Mouse (Mus musculus): Measurements from ENCODE around the gene Scpep1. TPM values are rescaled to one million over a fixed set of nuclear protein-coding genes. Genes with fewer than 3 reads are reported as not detected.

Scpep1 gene
- total RNA-seq, 1 experiment, result 140 TPM

GRCm38 (mm10) chr11:88988956-88989355, 33.7 kb upstream of the Scpep1 start:
- DNase-seq (ENCODE audit: low read depth, low spot score), result no peak
- TF ChIP-seq ZC3H11A (IDR thresholded peaks at IDR 0.05; ENCODE audit: borderline replicate concordance, low read depth, low read length) (no peak), CHD2 (IDR thresholded peaks at IDR 0.05; ENCODE audit: low read depth, low read length) (no peak), MAFK (IDR thresholded peaks at IDR 0.05; ENCODE audit: insufficient read depth, low read depth, low read length) (no peak), ZNF384 (IDR thresholded peaks at IDR 0.05; ENCODE audit: low read depth, low read length) (no peak), HCFC1 (IDR thresholded peaks at IDR 0.05; ENCODE audit: borderline replicate concordance, insufficient read depth, low read length) (no peak)
- H3K4me1 ChIP-seq (ENCODE audit: control insufficient read depth in 2 of 2, insufficient read depth in 2 of 2, low read length in 2 of 2, poor library complexity in 1 of 2), result peaks cover 0 to 4% of the 10 kb centered on the region in 2 experiments; a peak in 2 of 4 replicates
- no peak overlapping the region for H3K27ac ChIP-seq (ENCODE audit: insufficient read depth, low read depth, low read length, poor library complexity, severe bottlenecking)
- peaks cover 24% of the 10 kb centered on the region for H3K36me3 ChIP-seq (ENCODE audit: control insufficient read depth, insufficient read depth, low read length, poor library complexity, severe bottlenecking)
- no peak overlapping the region for H3K9ac ChIP-seq (ENCODE audit: insufficient read depth, low read depth, low read length, poor library complexity, severe bottlenecking)
- no peaks in the 10 kb centered on the region for H3K9me3 ChIP-seq (ENCODE audit: control insufficient read depth, insufficient read depth, low read depth, low read length)
- in situ Hi-C loops (cut with MboI; ENCODE audit: low sequenced_read_pairs in 2 of 2, unreplicated experiment in 2 of 2), result no loop called here
- no peak overlapping the region for H3K4me3 ChIP-seq (ENCODE audit: insufficient read depth in 1 of 2, low read depth in 1 of 2, low read length in 2 of 2, poor library complexity in 1 of 2, severe bottlenecking in 1 of 2)

GRCm38 (mm10) chr11:88986616-88987015, 31.4 kb upstream of the Scpep1 start:
- no peak for TF ChIP-seq ZNF384 (IDR thresholded peaks at IDR 0.05; ENCODE audit: low read depth, low read length)
- TF ChIP-seq MAFK (IDR thresholded peaks at IDR 0.05; ENCODE audit: insufficient read depth, low read depth, low read length), result no peak
- TF ChIP-seq ZC3H11A (IDR thresholded peaks at IDR 0.05; ENCODE audit: borderline replicate concordance, low read depth, low read length), result 0 out of 2 replicates have a peak, but pooled peaks have one; percentile 12
- no peak for TF ChIP-seq CHD2 (IDR thresholded peaks at IDR 0.05; ENCODE audit: low read depth, low read length)
- Histone ChIP-seq H3K4me1 (ENCODE audit: control insufficient read depth in 2 of 2, insufficient read depth in 2 of 2, low read length in 2 of 2, poor library complexity in 1 of 2) (peaks cover 0 to 8% of the 10 kb centered on the region in 2 experiments; a peak in 2 of 4 replicates), H3K9me3 (ENCODE audit: control insufficient read depth, insufficient read depth, low read depth, low read length) (no peaks in the 10 kb centered on the region), H3K36me3 (ENCODE audit: control insufficient read depth, insufficient read depth, low read length, poor library complexity, severe bottlenecking) (peaks cover 38% of the 10 kb centered on the region), H3K9ac (ENCODE audit: insufficient read depth, low read depth, low read length, poor library complexity, severe bottlenecking) (no peak overlapping the region), H3K4me3 (ENCODE audit: insufficient read depth in 1 of 2, low read depth in 1 of 2, low read length in 2 of 2, poor library complexity in 1 of 2, severe bottlenecking in 1 of 2) (peak overlapping the region in 1 of 2 experiments; percentile 42; a peak in 1 of 4 replicates), H3K27ac (ENCODE audit: insufficient read depth, low read depth, low read length, poor library complexity, severe bottlenecking) (peak overlapping the region; percentile 44; the same call in 1 of the 2 replicates)
- in situ Hi-C loops (cut with MboI; ENCODE audit: low sequenced_read_pairs in 2 of 2, unreplicated experiment in 2 of 2), result no loop called here
- no peak for DNase-seq (ENCODE audit: low read depth, low spot score)

GRCm38 (mm10) chr11:88981337-88981736, 26.1 kb upstream of the Scpep1 start:
- no peak overlapping the region for H3K27ac ChIP-seq (ENCODE audit: insufficient read depth, low read depth, low read length, poor library complexity, severe bottlenecking)
- no peaks in the 10 kb centered on the region for H3K9me3 ChIP-seq (ENCODE audit: control insufficient read depth, insufficient read depth, low read depth, low read length)
- peaks cover 38% of the 10 kb centered on the region for H3K36me3 ChIP-seq (ENCODE audit: control insufficient read depth, insufficient read depth, low read length, poor library complexity, severe bottlenecking)
- no peak for TF ChIP-seq HCFC1 (IDR thresholded peaks at IDR 0.05; ENCODE audit: borderline replicate concordance, insufficient read depth, low read length)
- TF ChIP-seq ZNF384 (IDR thresholded peaks at IDR 0.05; ENCODE audit: low read depth, low read length), result no peak
- no peak for TF ChIP-seq ZC3H11A (IDR thresholded peaks at IDR 0.05; ENCODE audit: borderline replicate concordance, low read depth, low read length)
- TF ChIP-seq CHD2 (IDR thresholded peaks at IDR 0.05; ENCODE audit: low read depth, low read length), result no peak
- TF ChIP-seq MAFK (IDR thresholded peaks at IDR 0.05; ENCODE audit: insufficient read depth, low read depth, low read length), result no peak
- in situ Hi-C loops (cut with MboI; ENCODE audit: low sequenced_read_pairs in 2 of 2, unreplicated experiment in 2 of 2), result no loop called here
- H3K4me1 ChIP-seq (ENCODE audit: control insufficient read depth in 2 of 2, insufficient read depth in 2 of 2, low read length in 2 of 2, poor library complexity in 1 of 2), result peaks cover 0 to 13% of the 10 kb centered on the region in 2 experiments; a peak in 2 of 4 replicates
- no peak overlapping the region for H3K4me3 ChIP-seq (ENCODE audit: insufficient read depth in 1 of 2, low read depth in 1 of 2, low read length in 2 of 2, poor library complexity in 1 of 2, severe bottlenecking in 1 of 2)
- DNase-seq (ENCODE audit: low read depth, low spot score), result no peak
- H3K9ac ChIP-seq (ENCODE audit: insufficient read depth, low read depth, low read length, poor library complexity, severe bottlenecking), result no peak overlapping the region

GRCm38 (mm10) chr11:88977188-88977587, 21.9 kb upstream of the Scpep1 start:
- DNase-seq (ENCODE audit: low read depth, low spot score), result no peak
- Histone ChIP-seq H3K9ac (ENCODE audit: insufficient read depth, low read depth, low read length, poor library complexity, severe bottlenecking) (no peak overlapping the region), H3K4me3 (ENCODE audit: insufficient read depth in 1 of 2, low read depth in 1 of 2, low read length in 2 of 2, poor library complexity in 1 of 2, severe bottlenecking in 1 of 2) (no peak overlapping the region), H3K36me3 (ENCODE audit: control insufficient read depth, insufficient read depth, low read length, poor library complexity, severe bottlenecking) (peaks cover 13% of the 10 kb centered on the region), H3K9me3 (ENCODE audit: control insufficient read depth, insufficient read depth, low read depth, low read length) (no peaks in the 10 kb centered on the region), H3K4me1 (ENCODE audit: control insufficient read depth in 2 of 2, insufficient read depth in 2 of 2, low read length in 2 of 2, poor library complexity in 1 of 2) (peaks cover 2 to 16% of the 10 kb centered on the region in 2 experiments; a peak in 3 of 4 replicates), H3K27ac (ENCODE audit: insufficient read depth, low read depth, low read length, poor library complexity, severe bottlenecking) (no peak overlapping the region)
- TF ChIP-seq MAFK (IDR thresholded peaks at IDR 0.05; ENCODE audit: insufficient read depth, low read depth, low read length) (no peak), CHD2 (IDR thresholded peaks at IDR 0.05; ENCODE audit: low read depth, low read length) (no peak), ZC3H11A (IDR thresholded peaks at IDR 0.05; ENCODE audit: borderline replicate concordance, low read depth, low read length) (no peak), HCFC1 (IDR thresholded peaks at IDR 0.05; ENCODE audit: borderline replicate concordance, insufficient read depth, low read length) (no peak), ZNF384 (IDR thresholded peaks at IDR 0.05; ENCODE audit: low read depth, low read length) (no peak)
- in situ Hi-C loops (cut with MboI; ENCODE audit: low sequenced_read_pairs in 2 of 2, unreplicated experiment in 2 of 2), result no loop called here

Measured in ES-E14 (cell line).